Mouse (Mus musculus) T-helper 1 cell (primary cell): ENCODE measurements around the gene Tubd1.

ENCODE experiments used
- in situ Hi-C: fragments of 300-600 bp; cut with MboI, MseI; formaldehyde crosslinking; loops from one replicate; pipeline ENCODE4 v1.15.1; 2025; ENCODE audit warnings: high pct_unique_total_duplicates

Tubd1 gene

DNA sequence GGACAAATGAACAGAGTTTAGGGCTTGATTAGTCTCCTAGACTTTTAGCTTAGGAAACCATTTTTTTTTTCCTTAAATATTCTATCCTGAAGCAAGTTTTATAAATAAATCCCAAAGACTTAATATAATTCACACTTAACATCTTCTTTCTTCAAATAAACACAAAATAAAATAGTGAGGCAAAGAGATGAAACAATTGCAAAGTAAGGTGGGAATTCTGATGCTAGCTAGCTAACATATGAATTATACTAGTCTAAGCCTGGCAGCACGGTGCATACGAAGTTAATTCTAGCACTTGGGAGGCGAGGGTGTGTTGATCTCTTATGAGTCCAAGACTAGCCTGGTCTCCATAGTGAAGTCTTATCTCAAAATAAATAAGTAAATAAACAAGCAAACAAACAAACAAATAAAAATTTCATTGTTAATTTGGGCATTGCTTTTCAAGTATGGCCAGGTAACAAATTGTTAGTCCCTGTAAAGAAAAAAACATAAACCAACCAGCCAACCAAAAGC lies 38.6 kb downstream of the Tubd1 start:
- in situ Hi-C loops: loop anchor here (25.0 kb wide), 1 partner anchor 1154 kb away; the partner anchor contains the start of gene Supt4a

DNA sequence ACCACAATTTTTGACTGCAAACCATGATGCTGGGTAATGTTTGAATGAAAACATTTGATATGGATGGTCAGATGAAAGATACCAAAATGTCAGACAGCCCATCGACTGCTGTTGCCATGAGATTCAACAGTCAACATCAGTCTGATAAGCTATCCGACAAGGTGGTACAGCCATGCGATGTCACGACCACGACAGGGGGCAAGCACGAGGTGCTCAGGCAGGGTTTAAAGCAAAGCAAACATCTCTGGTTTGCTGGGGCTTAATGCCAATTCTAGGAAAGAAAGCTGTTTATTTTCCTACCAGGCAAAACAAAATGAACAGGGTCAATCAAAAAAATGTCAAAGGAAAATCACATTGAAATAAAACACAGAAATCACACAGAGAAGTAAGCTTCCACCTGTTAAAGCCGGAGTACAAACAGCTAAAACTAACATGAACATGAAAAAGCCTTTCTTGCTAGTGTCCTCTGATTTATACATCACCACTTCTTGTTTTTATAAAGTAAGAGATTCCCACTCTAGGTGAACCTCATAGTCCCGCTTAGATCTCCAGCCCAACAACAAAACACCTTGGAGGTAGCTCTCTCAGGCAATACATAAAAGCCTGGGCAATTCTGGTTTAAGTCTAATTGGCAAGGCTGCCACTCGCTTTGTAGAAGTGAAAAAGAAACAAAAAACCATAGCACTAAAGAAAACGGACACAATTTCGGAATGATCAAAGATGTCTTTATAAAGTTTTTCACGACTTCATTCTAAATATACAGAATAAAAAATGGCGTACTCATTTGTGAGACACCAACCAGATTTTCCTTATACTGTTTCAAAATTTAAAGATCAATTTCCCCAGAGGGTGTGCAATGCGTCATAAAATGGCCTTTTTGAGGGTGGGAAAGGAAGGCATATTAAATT lies 39.5 kb downstream of the Tubd1 start:
- in situ Hi-C loops: loop anchor here (25.0 kb wide), 1 partner anchor 1153 kb away; the partner anchor contains the start of gene Supt4a

DNA sequence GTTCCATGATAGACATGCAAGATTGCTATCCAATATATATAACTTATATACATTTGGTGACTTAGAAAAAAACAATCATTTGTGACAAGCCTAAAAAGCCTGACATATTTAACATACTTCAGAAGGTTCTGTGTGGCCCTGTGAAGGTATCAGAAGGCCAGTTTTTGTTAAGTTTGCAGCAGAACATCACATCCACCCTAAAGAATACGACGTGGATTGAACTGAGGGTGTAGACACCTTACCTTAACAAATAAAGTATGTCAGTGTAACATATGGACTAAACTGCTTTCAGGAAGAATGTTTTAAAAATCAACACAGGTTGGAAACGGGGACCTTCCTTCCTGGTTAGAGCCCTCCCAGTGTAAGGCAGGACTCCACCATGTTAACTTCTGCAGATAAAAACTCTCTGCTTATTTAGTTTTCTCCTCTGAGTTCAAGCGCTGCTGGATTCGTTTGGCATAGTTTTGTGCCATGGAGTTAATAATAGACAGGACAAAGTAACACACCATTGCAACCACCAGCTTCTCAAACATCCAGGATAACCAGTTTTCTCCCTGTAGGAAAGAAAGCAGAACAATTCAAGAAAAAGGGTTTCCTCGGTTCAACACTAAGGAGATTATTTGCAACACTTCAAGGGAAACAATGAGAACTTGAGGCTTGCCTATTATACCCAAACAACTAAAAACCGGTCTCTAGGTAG lies 40.3 kb downstream of the Tubd1 start:
- in situ Hi-C loops: loop anchor here (25.0 kb wide), 1 partner anchor 1152 kb away; the partner anchor contains the start of gene Supt4a

DNA sequence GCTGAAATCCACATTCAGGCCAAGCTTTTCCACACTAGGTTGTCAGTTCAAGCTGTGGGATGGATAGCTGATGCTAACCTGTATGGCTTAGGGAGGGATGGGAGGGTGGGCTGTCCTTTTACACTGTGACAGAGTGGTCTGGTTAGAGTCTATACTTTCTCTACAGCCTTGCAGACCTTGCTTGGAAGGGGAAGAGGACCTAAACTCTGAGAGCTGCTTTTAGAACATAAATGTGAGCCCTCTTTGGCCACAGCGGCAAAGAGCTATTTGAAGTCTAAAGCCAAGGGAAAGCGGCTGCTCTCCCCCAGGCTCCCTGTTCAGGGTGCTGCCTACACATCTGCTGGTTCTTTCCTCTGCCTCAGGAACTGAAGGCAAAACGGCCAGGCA lies 40.8 kb downstream of the Tubd1 start:
- in situ Hi-C loops: loop anchor here (25.0 kb wide), 1 partner anchor 1152 kb away; the partner anchor contains the start of gene Supt4a

DNA sequence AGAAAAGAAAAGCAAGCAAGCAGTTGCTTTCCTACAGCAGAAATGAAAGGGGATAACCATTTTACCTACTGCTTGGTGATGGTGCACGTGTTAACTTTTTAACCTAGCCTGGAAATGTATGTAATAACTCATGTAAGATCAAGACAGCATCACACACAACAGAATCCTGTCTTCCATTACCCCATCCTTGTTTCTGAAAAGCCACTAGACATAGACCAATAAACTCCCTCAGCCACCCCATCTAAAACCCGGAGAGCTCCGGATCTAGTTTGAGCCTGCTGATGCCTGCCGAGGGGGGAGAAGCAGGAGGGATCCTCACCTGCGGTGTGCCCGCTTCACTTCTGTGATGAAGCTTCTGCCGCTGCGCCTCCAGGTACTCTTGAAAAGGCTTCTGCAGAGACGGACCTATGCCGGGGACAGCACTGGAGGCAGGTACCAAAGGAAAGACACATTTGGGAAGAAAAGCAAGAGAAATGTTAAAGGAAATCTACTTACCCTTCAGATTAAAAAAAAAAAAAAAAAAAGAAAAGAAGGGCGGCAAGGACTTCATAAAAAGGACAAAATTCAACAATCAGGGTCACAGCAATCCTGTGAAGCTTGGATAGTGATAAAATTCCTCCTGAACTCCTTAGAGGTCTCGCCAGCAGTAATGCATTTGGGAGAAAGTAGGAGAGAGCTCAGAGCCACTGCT lies 41.5 kb downstream of the Tubd1 start:
- in situ Hi-C loops: loop anchor here (25.0 kb wide), 1 partner anchor 1151 kb away; the partner anchor contains the start of gene Supt4a

DNA sequence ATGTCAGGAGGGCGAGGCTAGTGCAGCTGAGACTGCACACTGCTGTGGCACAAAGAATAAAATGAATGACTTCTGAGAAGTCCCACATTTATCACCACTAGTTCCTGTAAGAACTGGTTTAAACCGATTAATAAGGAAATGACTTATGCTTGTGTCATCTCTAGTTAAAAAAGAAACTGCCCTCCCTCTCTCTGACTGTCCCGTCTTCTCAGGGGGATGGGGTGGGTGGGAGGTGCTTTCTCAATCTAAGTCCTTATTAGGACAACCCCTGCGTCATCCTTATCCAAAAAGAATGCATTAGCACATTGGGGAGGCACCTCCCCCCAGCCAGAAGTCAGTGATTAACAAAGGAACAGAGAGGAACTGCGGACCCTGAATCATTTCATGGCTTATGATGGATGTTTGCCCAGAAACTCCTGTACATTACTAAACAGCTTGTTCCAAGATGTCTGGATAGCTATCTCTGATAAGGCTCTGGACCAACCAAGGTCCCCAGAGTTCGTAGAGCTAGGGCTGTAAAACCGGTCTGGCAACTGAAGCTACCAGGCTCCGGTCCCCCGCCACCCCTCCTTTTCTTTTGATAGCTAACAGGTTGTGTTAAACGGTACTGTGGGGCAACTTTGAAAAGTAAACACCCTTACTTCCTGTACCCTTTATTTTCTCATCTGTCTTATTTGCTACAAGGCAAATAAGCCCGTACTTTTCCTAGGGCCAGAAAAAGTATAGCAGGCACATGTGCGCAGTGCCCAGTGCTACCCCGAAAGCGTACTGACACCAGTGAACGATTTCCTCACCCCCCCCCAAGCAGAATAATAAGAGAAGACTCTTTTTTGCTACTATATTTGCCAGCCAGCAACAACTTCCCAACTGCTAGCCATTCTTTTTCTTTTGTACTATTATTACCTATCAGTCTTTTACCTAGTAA lies 42.3 kb downstream of the Tubd1 start:
- in situ Hi-C loops: loop anchor here (25.0 kb wide), 1 partner anchor 1150 kb away; the partner anchor contains the start of gene Supt4a

DNA sequence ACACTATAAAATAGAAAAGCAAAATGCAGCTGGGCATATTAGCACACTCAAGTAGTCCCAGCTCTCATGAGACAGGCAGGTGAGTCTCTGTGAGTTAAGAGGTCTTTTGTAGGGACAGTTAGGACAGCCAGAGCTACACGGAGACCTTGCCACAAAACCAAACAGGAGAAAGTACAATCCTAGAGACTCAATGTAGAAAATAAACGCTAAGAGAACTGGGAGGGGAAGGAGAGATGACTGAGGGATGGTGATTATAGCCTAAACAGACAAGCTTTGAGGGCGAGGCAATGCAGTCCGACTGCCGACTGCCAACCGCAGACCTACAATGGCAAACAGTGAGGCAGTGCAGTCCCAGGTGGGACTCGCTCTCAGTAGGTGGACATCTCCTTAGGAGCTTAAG lies 43.0 kb downstream of the Tubd1 start:
- in situ Hi-C loops: loop anchor here (25.0 kb wide), 1 partner anchor 1149 kb away; the partner anchor contains the start of gene Supt4a

DNA sequence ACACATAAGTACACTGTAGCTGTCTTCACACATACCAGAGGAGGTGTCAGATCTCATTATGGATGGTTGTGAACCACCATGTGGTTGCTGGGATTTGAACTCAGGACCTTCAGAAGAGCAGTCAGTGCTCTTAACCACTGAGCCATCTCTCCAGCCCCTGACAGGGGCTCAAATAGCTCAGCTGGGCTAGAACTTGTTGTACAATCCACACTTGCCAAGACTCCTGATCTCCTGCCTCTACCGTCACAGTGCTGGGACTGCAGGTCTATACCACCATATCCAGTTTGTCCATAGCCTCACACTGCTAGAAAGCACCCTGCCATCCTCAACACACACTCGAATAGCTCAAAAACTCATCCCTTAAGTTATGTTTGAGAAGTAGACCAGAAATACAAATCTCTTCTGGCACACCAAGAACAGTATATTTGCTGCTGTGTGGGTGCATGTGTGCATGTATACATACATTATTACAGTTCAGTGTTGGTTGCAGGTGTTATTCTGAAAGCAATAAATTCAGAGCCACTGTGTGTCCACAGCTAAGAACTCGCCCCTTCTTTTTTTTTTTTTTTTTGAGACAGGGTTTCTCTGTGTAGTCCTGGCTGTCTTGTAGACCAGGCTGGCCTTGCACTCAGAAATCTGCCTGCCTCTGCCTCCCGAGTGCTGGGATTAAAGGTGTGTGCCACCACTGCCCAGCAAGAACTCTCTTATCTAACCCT lies 44.0 kb downstream of the Tubd1 start:
- in situ Hi-C loops: loop anchor here (25.0 kb wide), 1 partner anchor 1149 kb away; the partner anchor contains the start of gene Supt4a

DNA sequence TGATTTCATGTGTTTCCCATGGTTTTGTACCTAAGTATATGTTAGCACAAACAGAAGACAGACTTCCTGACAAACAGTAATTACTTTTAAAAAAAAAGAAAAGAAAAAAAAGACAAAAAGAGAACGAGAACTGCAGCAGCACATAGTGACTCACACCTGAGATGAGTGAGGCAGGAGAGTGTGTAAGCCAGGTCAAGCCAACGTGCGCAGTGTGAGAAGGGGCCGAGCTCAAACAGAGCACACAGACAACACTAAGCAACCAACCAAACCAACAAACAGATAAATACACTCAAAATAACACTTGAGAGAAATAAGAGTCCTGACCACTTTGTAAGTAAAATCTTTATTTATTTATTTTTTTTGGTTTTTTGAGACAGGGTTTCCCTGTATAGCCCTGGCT lies 45.3 kb downstream of the Tubd1 start:
- in situ Hi-C loops: loop anchor here (10.0 to 25.0 kb wide), 2 partner anchors 1147 to 1725 kb away; partner anchors contain the start of gene Supt4a

DNA sequence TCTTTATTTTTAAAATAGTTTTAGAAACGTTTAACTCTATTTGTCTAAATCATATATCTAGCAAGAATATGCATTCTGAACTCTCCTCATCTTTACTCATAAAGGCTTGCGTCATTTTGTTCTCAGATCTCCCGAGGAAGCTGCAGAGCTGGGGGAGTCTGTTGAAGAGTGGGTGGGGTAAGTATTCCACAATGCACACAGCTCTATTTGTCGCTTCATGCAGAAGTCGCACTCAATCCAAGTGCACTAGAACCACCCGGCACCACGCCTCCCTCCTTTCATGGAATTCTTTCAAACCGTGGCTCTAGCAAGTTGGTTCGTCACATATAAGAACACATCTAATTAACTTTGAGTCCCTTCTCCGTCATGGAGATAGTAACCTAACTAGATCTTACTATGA lies 45.8 kb downstream of the Tubd1 start:
- in situ Hi-C loops: loop anchor here (10.0 to 25.0 kb wide), 2 partner anchors 1147 to 1726 kb away; partner anchors contain the start of gene Supt4a

DNA sequence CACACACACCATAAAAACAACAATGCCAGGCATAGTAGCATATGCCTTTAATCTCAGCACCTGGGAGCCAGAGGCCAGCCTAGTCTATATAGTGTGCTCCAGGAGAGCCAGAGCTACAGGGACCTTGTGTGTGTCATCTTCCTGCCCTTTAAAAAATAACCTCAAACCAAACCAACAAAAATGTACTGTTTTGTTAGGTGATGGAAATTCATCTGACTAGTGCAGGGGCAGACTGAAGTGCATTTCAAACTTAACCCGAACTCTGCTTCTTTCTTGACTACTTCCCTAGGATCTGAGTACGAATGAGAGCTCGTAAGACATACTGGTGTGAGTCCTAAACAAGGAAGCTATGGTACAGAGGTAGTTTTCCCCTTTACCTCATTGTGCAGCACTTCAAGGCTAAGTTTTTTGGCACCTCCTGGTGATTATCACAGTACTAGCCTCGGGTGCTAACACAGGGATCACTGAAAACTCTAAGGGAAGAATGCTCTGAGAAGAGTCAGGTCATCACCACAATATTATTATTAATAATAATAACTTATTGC lies 46.6 kb downstream of the Tubd1 start:
- in situ Hi-C loops: loop anchor here (10.0 to 25.0 kb wide), 2 partner anchors 1146 to 1727 kb away; partner anchors contain the start of gene Supt4a

DNA sequence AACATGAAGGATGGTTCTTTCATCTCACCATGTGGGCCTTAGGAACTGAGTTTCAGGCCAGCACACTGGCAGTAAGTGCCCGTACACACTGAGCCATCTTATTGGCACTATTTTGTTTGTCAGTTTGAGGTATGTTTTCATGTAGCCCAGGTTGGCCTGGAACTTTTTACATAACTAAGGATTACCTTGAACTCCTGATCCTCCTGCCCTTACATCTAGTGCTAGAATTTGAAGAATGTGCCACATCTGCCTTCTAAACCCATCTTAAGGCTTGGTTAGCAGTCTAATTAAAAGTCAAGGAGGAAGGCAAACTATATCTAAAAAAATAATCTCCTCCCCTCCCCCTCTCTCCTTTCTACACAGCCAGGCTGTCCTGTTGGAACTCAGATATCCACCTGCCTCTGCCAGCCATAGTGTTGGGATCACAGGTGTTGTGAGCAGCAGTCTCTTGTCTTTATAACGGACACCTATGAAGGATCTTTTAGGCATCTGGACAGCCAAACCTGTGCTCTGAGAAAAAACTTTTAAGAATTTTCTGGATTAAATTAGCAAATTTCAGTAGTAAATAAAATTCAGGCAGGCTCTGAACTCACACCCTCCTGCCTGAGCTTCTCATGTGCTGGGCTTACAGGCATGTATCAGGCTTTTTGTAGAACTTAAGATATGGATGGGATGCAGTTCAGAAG lies 47.3 kb downstream of the Tubd1 start:
- in situ Hi-C loops: loop anchor here (10.0 to 25.0 kb wide), 2 partner anchors 1145 to 1727 kb away; partner anchors contain the start of gene Supt4a

DNA sequence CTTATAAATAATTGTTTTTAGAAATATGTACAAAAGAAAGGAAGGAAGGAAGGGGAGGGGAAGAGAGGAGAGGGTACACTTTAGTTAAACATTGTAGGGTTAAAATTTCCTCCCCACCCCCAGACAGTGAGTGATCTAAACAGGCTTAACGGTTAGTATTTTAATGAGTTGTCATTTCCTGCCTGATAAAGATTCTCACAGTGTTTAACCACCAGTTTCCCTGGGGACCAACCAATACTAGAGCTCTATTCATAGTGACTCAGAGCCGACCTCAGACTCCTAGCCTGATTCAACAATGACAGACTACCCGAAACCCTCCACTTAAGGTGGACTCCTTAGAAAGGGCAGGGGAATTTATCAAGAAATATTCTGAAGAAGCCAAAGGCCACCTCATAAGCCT lies 48.2 kb downstream of the Tubd1 start:
- in situ Hi-C loops: loop anchor here (10.0 to 25.0 kb wide), 2 partner anchors 1144 to 1728 kb away; partner anchors contain the start of gene Supt4a

DNA sequence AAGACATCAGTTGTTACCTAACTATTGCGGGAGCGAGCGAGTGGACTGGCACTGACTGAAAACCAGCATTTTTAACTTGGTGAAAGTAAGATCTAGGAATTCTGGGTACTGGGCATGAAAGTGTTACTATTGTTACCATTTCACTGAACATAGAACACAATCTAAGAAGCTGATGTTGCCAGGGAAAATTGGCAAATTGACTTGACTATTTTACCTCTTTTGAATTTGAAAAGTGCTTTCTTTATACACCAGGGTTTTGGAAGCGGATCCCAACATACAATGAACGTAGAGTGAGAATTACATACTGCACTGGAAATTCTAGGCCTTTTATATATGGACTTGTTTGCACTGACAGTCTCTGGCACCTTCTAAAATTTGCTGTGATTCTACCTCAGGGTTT lies 48.7 kb downstream of the Tubd1 start:
- in situ Hi-C loops: loop anchor here (10.0 to 25.0 kb wide), 2 partner anchors 1144 to 1729 kb away; partner anchors contain the start of gene Supt4a

DNA sequence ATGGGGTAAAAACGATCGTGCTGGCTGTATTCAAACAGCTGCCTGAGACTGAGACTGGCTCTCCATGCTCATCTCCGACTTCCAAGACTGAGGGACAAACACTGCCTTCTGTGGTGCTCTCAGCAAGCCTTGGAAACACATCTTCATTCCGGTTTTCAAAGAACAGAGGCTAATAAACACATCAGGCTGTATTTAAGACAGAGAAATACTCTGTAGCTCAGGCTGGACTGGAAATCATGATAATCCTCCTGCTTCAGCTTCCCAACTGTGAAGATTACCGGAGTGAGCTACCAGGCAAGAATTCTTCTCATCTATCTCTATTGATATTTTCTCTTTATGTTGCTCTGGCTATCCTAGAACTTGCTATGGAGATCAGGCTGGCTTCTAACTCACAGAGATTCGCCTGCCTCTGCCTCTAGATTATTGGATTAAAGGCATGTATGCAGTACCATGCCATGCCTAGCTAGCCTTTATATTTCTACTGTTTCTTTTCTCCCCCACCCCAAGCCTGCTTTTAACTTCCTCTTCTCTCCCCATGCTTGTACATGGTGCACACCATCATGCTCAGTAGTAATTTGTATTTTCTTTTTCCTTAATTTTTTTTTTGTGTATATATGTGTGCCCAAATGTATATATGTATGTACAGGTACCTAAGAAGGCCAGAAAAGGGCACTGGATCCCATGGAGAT lies 49.5 kb downstream of the Tubd1 start:
- in situ Hi-C loops: loop anchor here (10.0 to 25.0 kb wide), 2 partner anchors 1143 to 1730 kb away; partner anchors contain the start of gene Supt4a

DNA sequence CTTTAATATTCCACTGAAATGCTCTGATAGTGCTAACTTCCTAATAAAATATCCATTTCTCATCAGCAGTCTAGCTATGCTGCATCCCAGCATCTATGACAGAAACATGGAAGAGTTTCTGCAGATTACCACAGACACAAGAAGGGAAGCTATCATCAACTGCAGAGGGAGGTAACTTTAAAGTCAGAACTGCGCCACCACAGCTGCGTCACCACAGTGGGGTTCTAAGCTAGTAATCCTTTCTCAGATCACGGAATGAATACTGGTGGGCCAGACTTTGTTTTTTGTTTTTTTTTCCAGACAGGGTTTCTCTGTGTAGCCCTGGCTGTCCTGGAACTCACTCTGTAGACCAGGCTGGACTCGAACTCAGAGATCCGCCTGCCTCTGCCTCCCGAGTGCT lies 50.6 kb downstream of the Tubd1 start:
- in situ Hi-C loops: loop anchor here (10.0 to 25.0 kb wide), 2 partner anchors 1142 to 1731 kb away; partner anchors contain the start of gene Supt4a
